Mouse (Mus musculus): ENCODE results near the gene Pitpnm3.

- no peak for TF ChIP-seq CTCF (IDR thresholded peaks at IDR 0.05)
- no peak for TF ChIP-seq EP300 (IDR thresholded peaks at IDR 0.05)
Observed at GRCm38 (mm10) chr11:72055176-72055575, 80.4 kb downstream of the Pitpnm3 start.

All from lung, postnatal 0 days (tissue).